22 mouse cellular contexts compared by ENCODE assay signal in genomic region chr9:69754291-69754690, GRCm38 (mm10). TPM values are rescaled to one million over a fixed set of nuclear protein-coding genes. Genes with fewer than 3 reads are reported as not detected.
DNase-seq lines count a peak whose midpoint lies in the region; ATAC-seq and TF ChIP-seq lines count a peak whose summit lies in the region.
"Had no signal": no experiment of that assay in that cellular context is flagged by ENCODE, and none has a peak within 500 bp of the region (broad histone marks: within the 10 kb centered on the region; RNA-seq: fewer than 3 reads in every experiment).

No protein-coding gene starts in this region.

- no peak overlapping the region for H3K4me3 ChIP-seq in forebrain, embryonic 14.5 days (ENCODE audit: low read depth, low read length)
- no peak overlapping the region for H3K4me3 ChIP-seq in forebrain, postnatal 0 days (ENCODE audit: low read depth, low read length)
- H3K4me3 ChIP-seq in hindbrain, postnatal 0 days (ENCODE audit: low read length) = no peak overlapping the region
- H3K4me3 ChIP-seq in neural tube, embryonic 11.5 days (ENCODE audit: low read depth, low read length) = no peak overlapping the region
- H3K4me3 ChIP-seq in gastrocnemius, adult 2 months = no peak overlapping the region
- H3K4me3 ChIP-seq: embryonic facial prominence, embryonic 15.5 days; heart, adult 2 months; heart, embryonic 15.5 days; liver, embryonic 12.5 days had no signal

- no peak for TF ChIP-seq POLR2A in brain, embryonic 14.5 days (IDR thresholded peaks at IDR 0.05; ENCODE audit: borderline replicate concordance, extremely low read depth, insufficient read depth, insufficient read length, poor library complexity, severe bottlenecking)

- no peak overlapping the region for H3K9ac ChIP-seq in forebrain, embryonic 14.5 days (ENCODE audit: low read length)
- no peak overlapping the region for H3K9ac ChIP-seq in forebrain, postnatal 0 days
- no peak overlapping the region for H3K9ac ChIP-seq in hindbrain, postnatal 0 days (replicated peaks; ENCODE audit: low read length)
- H3K9ac ChIP-seq in neural tube, embryonic 11.5 days (ENCODE audit: low read length) = no peak overlapping the region
- H3K9ac ChIP-seq: embryonic facial prominence, embryonic 15.5 days; heart, embryonic 15.5 days; liver, embryonic 12.5 days had no signal

- H3K9me3 ChIP-seq in forebrain, embryonic 14.5 days (replicated peaks; ENCODE audit: control insufficient read depth, low read length) = no peaks in the 10 kb centered on the region
- H3K9me3 ChIP-seq in forebrain, postnatal 0 days (ENCODE audit: low read length) = no peaks in the 10 kb centered on the region
- no peaks in the 10 kb centered on the region for H3K9me3 ChIP-seq in hindbrain, postnatal 0 days (ENCODE audit: low read length)
- H3K9me3 ChIP-seq in neural tube, embryonic 11.5 days (ENCODE audit: control insufficient read depth, low read length) = no peaks in the 10 kb centered on the region
- H3K9me3 ChIP-seq: embryonic facial prominence, embryonic 15.5 days; heart, embryonic 15.5 days; liver, embryonic 12.5 days had no signal

- H3K4me2 ChIP-seq in forebrain, embryonic 14.5 days (ENCODE audit: low read length) = no peak overlapping the region
- H3K4me2 ChIP-seq in forebrain, postnatal 0 days (ENCODE audit: low read depth) = no peak overlapping the region
- no peak overlapping the region for H3K4me2 ChIP-seq in hindbrain, postnatal 0 days (ENCODE audit: low read depth, low read length)
- H3K4me2 ChIP-seq in neural tube, embryonic 11.5 days (ENCODE audit: low read depth) = no peak overlapping the region
- H3K4me2 ChIP-seq: embryonic facial prominence, embryonic 15.5 days; heart, embryonic 15.5 days; liver, embryonic 12.5 days had no signal

- intact Hi-C loops in gastrocnemius, adult 2 months (cut with DNase I) = no loop called here

- no peak for ATAC-seq in forebrain, embryonic 14.5 days
- no peak for ATAC-seq in forebrain, postnatal 0 days
- ATAC-seq in hindbrain, postnatal 0 days = 0 out of 2 replicates have a peak, but pooled peaks have one; percentile 32
- ATAC-seq in neural tube, embryonic 11.5 days (ENCODE audit: insufficient read depth, low FRiP score, low TSS enrichment) = no peak
- ATAC-seq: intestine, embryonic 16.5 days; liver, embryonic 12.5 days had no signal

- no peaks in the 10 kb centered on the region for H3K4me1 ChIP-seq in forebrain, embryonic 14.5 days (ENCODE audit: control insufficient read depth, insufficient read depth, low read length)
- H3K4me1 ChIP-seq in forebrain, postnatal 0 days (ENCODE audit: insufficient read depth) = no peaks in the 10 kb centered on the region
- no peaks in the 10 kb centered on the region for H3K4me1 ChIP-seq in hindbrain, postnatal 0 days (ENCODE audit: insufficient read depth, low read length)
- H3K4me1 ChIP-seq in neural tube, embryonic 11.5 days (ENCODE audit: control insufficient read depth, insufficient read depth, low read length) = peaks cover 9% of the 10 kb centered on the region; the same call in 1 of the 2 replicates
- H3K4me1 ChIP-seq: liver, embryonic 12.5 days had no signal

- WGBS in forebrain, embryonic 14.5 days = 1% methylated on average over 7 of the region's 7 CpGs
- WGBS in forebrain, postnatal 0 days = 5% methylated on average over 7 of the region's 7 CpGs
- 10% methylated on average over 7 of the region's 7 CpGs for WGBS in hindbrain, postnatal 0 days
- 13% methylated on average over 7 of the region's 7 CpGs for WGBS in neural tube, embryonic 11.5 days

- DNase-seq in forebrain, embryonic 14.5 days (ENCODE audit: low spot score) = peak; percentile 43
- no peak for DNase-seq in forebrain, postnatal 0 days
- peak; percentile 75 for DNase-seq in brain, embryonic 14.5 days (ENCODE audit: low read depth)
- DNase-seq in hindbrain, postnatal 0 days (ENCODE audit: low spot score) = no peak
- peak; percentile 39 for DNase-seq in neural tube, embryonic 11.5 days (ENCODE audit: low spot score)
- DNase-seq in liver = no peak
- DNase-seq in gastrocnemius, adult 2 months = no peak
- DNase-seq: adrenal gland, postnatal 25 days; cerebellum, adult 18-20 months; cerebellum, postnatal 36 days; gastrocnemius, postnatal 25 days; heart, adult 2 months; lung, adult 2 months; right cerebral cortex, adult 18-20 months had no signal

- H3K27me3 ChIP-seq in forebrain, embryonic 14.5 days (replicated peaks; ENCODE audit: control insufficient read depth, insufficient read depth, low read length) = peaks cover 79% of the 10 kb centered on the region
- peaks cover 75% of the 10 kb centered on the region for H3K27me3 ChIP-seq in forebrain, postnatal 0 days (ENCODE audit: insufficient read depth, low read length)
- H3K27me3 ChIP-seq in hindbrain, postnatal 0 days (ENCODE audit: insufficient read depth, low read length) = peaks cover 51% of the 10 kb centered on the region
- peaks cover 13% of the 10 kb centered on the region for H3K27me3 ChIP-seq in neural tube, embryonic 11.5 days (ENCODE audit: control insufficient read depth, insufficient read depth, low read length)

- no peak overlapping the region for H3K27ac ChIP-seq in forebrain, embryonic 14.5 days (ENCODE audit: low read depth, low read length)
- no peak overlapping the region for H3K27ac ChIP-seq in forebrain, postnatal 0 days (ENCODE audit: low read depth, low read length)
- no peak overlapping the region for H3K27ac ChIP-seq in hindbrain, postnatal 0 days
- no peak overlapping the region for H3K27ac ChIP-seq in neural tube, embryonic 11.5 days (ENCODE audit: low read depth, low read length)
- no peak overlapping the region for H3K27ac ChIP-seq in gastrocnemius, adult 2 months
- H3K27ac ChIP-seq: embryonic facial prominence, embryonic 15.5 days; heart, adult 2 months; heart, embryonic 15.5 days; liver, embryonic 12.5 days; stomach, postnatal 0 days had no signal

- no peak for TF ChIP-seq CTCF in forebrain, postnatal 0 days (IDR thresholded peaks at IDR 0.05; ENCODE audit: low read depth)
- TF ChIP-seq CTCF in brain, embryonic 14.5 days (IDR thresholded peaks at IDR 0.05; ENCODE audit: borderline replicate concordance, extremely low read depth, insufficient read depth, insufficient read length) = no peak
- no peak for TF ChIP-seq CTCF in hindbrain, postnatal 0 days (IDR thresholded peaks at IDR 0.05; ENCODE audit: low read depth)
- no peak for TF ChIP-seq CTCF in gastrocnemius, adult 2 months (IDR thresholded peaks at IDR 0.05)

- no peaks in the 10 kb centered on the region for H3K36me3 ChIP-seq in forebrain, embryonic 14.5 days (ENCODE audit: control insufficient read depth, insufficient read depth, low read length)
- H3K36me3 ChIP-seq in forebrain, postnatal 0 days (ENCODE audit: insufficient read depth) = no peaks in the 10 kb centered on the region
- no peaks in the 10 kb centered on the region for H3K36me3 ChIP-seq in hindbrain, postnatal 0 days (ENCODE audit: insufficient read depth, low read length)
- no peaks in the 10 kb centered on the region for H3K36me3 ChIP-seq in neural tube, embryonic 11.5 days (ENCODE audit: control insufficient read depth, insufficient read depth, low read length)
- H3K36me3 ChIP-seq: embryonic facial prominence, embryonic 15.5 days; heart, embryonic 15.5 days; liver, embryonic 12.5 days had no signal

RNA-seq across cellular contexts. Expression of gene Foxb1, which starts 6.4 kb away (rescaled TPM):
- 2.2 and 2.5 TPM in 2 replicates for polyA plus RNA-seq in forebrain, embryonic 14.5 days (2014; fragmentation: Nextera tagmentation; extraction: Ambion mirVana)
- 2.5 and 8.7 TPM in 2 replicates for total RNA-seq in forebrain, postnatal 0 days (2014; rRNA removed)
- polyA plus RNA-seq in forebrain, postnatal 0 days (2015; fragmentation: Nextera tagmentation; extraction: Ambion mirVana) = 0.47 and 2.0 TPM in 2 replicates
- 10.1 and 14.1 TPM in 2 replicates for polyA plus RNA-seq in brain, embryonic 14.5 days (2012; rRNA removed)
- total RNA-seq in hindbrain, postnatal 0 days (2014; rRNA removed) = 10.0 and 11.4 TPM in 2 replicates
- polyA plus RNA-seq in hindbrain, postnatal 0 days (2015; fragmentation: Nextera tagmentation; extraction: Ambion mirVana) = 5.5 and 5.7 TPM in 2 replicates
- polyA plus RNA-seq in neural tube, embryonic 11.5 days (2014; fragmentation: Nextera tagmentation; extraction: Ambion mirVana) = 3.7 and 4.2 TPM in 2 replicates
- not detected for total RNA-seq in gastrocnemius, adult 2 months (2021)
- total RNA-seq: adrenal gland, postnatal 25 days; gastrocnemius, postnatal 25 days; heart, adult 2 months; hematopoietic stem cell, adult 5-6 weeks; megakaryocyte-erythroid progenitor cell, adult 5-6 weeks had no signal
- polyA plus RNA-seq: embryonic facial prominence, embryonic 15.5 days; heart, adult 2 months; heart, embryonic 15.5 days; intestine, embryonic 16.5 days; large intestine, adult 2 months; liver, embryonic 12.5 days; lung, adult 2 months; stomach, postnatal 0 days had no signal

Comparison
In these comparisons a context has a peak if more than half of its experiments do, and no peak if none do; other contexts are left out.
1. DNase-seq: peak in forebrain, embryonic 14.5 days (single experiment), brain, embryonic 14.5 days (single experiment) and neural tube, embryonic 11.5 days (single experiment); none in forebrain, postnatal 0 days (single experiment), hindbrain, postnatal 0 days (single experiment), liver (single experiment) and gastrocnemius, adult 2 months (single experiment).